Mouse (Mus musculus): ENCODE data around the gene Ccl5. TPM values are rescaled to one million over a fixed set of nuclear protein-coding genes. Genes with fewer than 3 reads are reported as not detected.

Gene Ccl5
- total RNA-seq, 2 experiments from 2014 or later: not detected

GRCm38 (mm10) chr11:83544214-83544613, 13.9 kb upstream of the Ccl5 start:
- peak in 1 of 2 experiments; percentile 32 for DNase-seq (ENCODE audit: low spot score in 2 of 2)
- intact Hi-C loops (cut with DNase I): no loop called here

GRCm38 (mm10) chr11:83541415-83541814, 11.1 kb upstream of the Ccl5 start:
- intact Hi-C loops (cut with DNase I): no loop called here

GRCm38 (mm10) chr11:83540931-83541330, 10.6 kb upstream of the Ccl5 start:
- intact Hi-C loops (cut with DNase I): no loop called here
- DNase-seq (ENCODE audit: low spot score in 2 of 2): no peak

More at GRCm38 (mm10) chr11:83541415-83541814, 11.1 kb upstream of the Ccl5 start:
- no peak for DNase-seq (ENCODE audit: low spot score in 2 of 2)

DNA sequence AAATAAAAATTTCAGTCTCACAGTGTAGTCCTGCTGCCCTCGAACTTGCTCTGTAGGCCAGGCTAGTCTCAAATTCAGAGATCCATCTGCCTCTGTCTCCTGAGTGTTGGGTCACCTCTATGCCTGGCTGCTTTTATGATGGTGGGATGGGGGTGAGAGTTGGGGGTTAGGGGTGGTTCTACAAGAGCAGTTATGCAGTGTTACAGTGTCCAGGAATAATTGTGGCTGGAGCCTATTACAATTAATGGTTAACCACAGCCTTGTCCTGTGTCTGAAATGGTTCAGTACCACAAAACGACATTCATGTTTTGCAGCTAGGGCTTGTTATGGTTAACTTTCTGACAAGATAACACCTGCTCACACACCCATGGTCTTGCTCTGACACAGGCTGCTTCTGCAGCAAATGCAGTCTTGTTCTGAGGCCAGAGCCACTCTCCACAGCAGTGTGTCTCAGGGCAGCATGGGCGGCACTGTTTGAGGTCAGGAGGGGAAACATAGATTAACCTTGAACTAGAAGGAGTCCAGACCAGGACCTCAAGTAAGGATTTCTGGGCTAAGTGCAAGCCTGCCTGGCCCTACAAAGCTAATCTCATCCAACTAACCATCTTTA, 8.5 kb upstream of the Ccl5 start:
- intact Hi-C loops (cut with DNase I): no loop called here
- no peak for DNase-seq (ENCODE audit: low spot score in 2 of 2)

GRCm38 (mm10) chr11:83536831-83537230, 6.5 kb upstream of the Ccl5 start:
- intact Hi-C loops (cut with DNase I): no loop called here

GRCm38 (mm10) chr11:83534609-83535423, 4.5 kb upstream of the Ccl5 start:
- intact Hi-C loops (cut with DNase I): no loop called here
- DNase-seq (ENCODE audit: low spot score in 2 of 2): peak; percentile 72 to 76

More at GRCm38 (mm10) chr11:83536831-83537230, 6.5 kb upstream of the Ccl5 start:
- no peak for DNase-seq (ENCODE audit: low spot score in 2 of 2)

GRCm38 (mm10) chr11:83534143-83534542, 3.8 kb upstream of the Ccl5 start:
- DNase-seq (ENCODE audit: low spot score in 2 of 2): no peak
- intact Hi-C loops (cut with DNase I): no loop called here

DNA sequence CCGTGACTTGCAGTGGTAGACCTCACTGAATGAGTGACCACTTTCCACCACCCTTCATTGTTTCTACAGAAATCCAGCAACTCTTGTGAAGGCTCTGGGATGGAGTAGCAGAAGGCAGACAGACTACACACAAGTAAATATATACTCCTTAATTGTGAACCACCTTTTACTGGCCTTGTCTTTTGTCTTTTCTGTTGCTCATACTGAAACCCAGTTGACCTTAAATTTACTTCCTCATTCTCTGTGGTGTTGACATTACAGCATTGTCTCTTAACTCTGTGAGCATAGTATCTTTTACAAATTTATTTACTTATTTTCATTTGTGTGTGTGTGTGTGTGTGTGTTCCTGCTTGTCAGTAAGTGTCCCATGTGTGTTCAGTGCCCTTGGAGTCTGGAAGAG, 2.9 kb upstream of the Ccl5 start:
- intact Hi-C loops (cut with DNase I): no loop called here
- no peak for DNase-seq (ENCODE audit: low spot score in 2 of 2)

- peak; percentile 10 to 14 for DNase-seq (ENCODE audit: low spot score in 2 of 2)
- intact Hi-C loops (cut with DNase I): no loop called here
Observed at GRCm38 (mm10) chr11:83529024-83529423, 1.3 kb downstream of the Ccl5 start.

- no peak for DNase-seq (ENCODE audit: low spot score in 2 of 2)
- intact Hi-C loops (cut with DNase I): no loop called here
Observed at GRCm38 (mm10) chr11:83522075-83522474, 8.2 kb downstream of the Ccl5 start, which contains the start of gene Heatr9. Gene Heatr9 (minus strand): TSS chr11:83522175.

- intact Hi-C loops (cut with DNase I): no loop called here
- no peak for DNase-seq (ENCODE audit: low spot score in 2 of 2)
Observed at GRCm38 (mm10) chr11:83518371-83518770, 11.9 kb downstream of the Ccl5 start.

GRCm38 (mm10) chr11:83517153-83517552, 13.2 kb downstream of the Ccl5 start:
- intact Hi-C loops (cut with DNase I): no loop called here
- no peak for DNase-seq (ENCODE audit: low spot score in 2 of 2)

DNA sequence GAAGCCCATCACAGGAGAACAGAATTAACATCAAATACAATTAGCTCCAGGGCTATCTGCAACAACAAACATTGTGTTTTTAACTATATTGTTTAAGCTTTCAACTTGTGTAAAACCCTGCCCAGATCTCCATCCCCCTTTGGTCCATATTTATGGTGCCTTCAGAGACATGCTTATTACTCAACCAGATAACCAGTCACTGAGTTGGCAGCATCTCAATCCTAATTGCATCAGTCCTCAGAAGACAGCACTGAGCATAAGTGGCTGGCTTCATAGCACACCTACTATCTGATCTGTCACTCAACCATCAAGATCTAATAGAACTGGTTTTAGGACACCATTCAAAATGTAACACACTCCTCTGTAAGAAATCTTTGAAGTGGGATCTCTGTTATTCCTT, 20.8 kb downstream of the Ccl5 start:
- intact Hi-C loops (cut with DNase I): no loop called here
- no peak for DNase-seq (ENCODE audit: low spot score in 2 of 2)

DNA sequence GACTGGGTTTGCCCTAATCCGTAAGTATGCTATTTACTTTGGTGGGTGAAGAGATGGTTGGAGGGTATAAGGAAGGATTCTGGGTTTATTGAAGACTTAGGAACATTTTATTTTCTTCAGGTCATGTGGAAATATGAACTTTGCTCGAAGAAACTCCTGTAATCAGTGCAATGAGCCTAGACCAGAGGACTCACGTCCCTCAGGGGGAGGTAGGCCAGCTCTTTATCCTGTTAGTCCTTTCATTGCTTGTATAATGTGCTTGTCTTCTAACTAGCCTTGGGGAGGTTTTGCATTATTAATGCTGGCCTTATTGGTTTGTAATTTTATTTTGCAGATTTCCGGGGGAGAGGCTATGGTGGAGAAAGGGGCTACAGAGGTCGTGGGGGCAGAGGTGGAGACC, 26.0 kb downstream of the Ccl5 start:
- no peak for DNase-seq (ENCODE audit: low spot score in 2 of 2)
- intact Hi-C loops (cut with DNase I): no loop called here

DNA sequence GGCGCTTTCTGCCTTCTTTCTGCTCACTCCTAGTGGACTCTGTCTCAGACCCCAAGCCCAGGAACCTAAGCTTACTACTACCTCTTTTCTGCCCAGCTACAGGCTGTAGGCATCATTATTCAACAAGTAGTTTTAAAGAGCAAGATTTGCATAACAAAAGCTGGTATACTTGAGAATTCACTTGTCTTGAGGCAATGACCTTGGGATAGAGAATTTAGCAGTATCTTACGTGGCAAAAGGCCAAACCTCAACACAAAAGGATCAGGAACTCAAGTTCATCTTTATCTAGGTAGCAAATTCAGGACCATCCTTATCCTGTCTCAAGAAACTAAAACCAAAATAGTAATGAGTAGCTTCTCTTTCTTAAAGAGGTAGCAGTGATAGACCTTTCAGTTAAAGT, 34.7 kb downstream of the Ccl5 start:
- no peak for DNase-seq (ENCODE audit: low spot score in 2 of 2)
- intact Hi-C loops (cut with DNase I): no loop called here

GRCm38 (mm10) chr11:83491488-83491887, 38.8 kb downstream of the Ccl5 start:
- intact Hi-C loops (cut with DNase I): no loop called here
- no peak for DNase-seq (ENCODE audit: low spot score in 2 of 2)

Other genes with a start within 250 kb of the Ccl5 start
- gene Slfn14, start 243.8 kb downstream of the Ccl5 start, total RNA-seq (2021): not detected
- 100 to 1,000 TPM; 304 to 324 TPM for gene Ap2b1, start 231.5 kb downstream of the Ccl5 start, total RNA-seq (2021)
- gene Pex12, start 227.9 kb downstream of the Ccl5 start, total RNA-seq (2021): 10 to 100 TPM in 1 of 2 experiments, 1 to 10 TPM in 1; 9.7 to 11.1 TPM
- 100 to 1,000 TPM; 229 to 234 TPM for gene Rasl10b, start 121.4 kb downstream of the Ccl5 start, total RNA-seq (2021)
- gene Gas2l2, start 101.1 kb downstream of the Ccl5 start, total RNA-seq (2021): under 1 TPM in 1 of 2 experiments, not detected in 1; 0.34 TPM
- gene 1700020L24Rik, start 92.8 kb downstream of the Ccl5 start, total RNA-seq (2021): not detected
- 1 to 10 TPM; 3.9 to 5.8 TPM for gene Mmp28, start 67.4 kb downstream of the Ccl5 start, total RNA-seq (2021)
- 10 to 100 TPM; 52.0 to 62.1 TPM for gene Taf15, start 57.4 kb downstream of the Ccl5 start, total RNA-seq (2021)
- not detected for gene Heatr9, start 8.3 kb downstream of the Ccl5 start, total RNA-seq (2021)
- 1 to 10 TPM; 3.6 to 4.0 TPM for gene Ccl9, start 48.1 kb upstream of the Ccl5 start, total RNA-seq (2021)
- 1 to 10 TPM; 1.6 to 2.1 TPM for gene Ccl6, start 62.6 kb upstream of the Ccl5 start, total RNA-seq (2021)
- not detected for gene Rpl9-ps1, start 115.1 kb upstream of the Ccl5 start, total RNA-seq (2021)
- gene Ccl3, start 118.8 kb upstream of the Ccl5 start, total RNA-seq (2021): not detected
- gene Ccl4, start 132.1 kb upstream of the Ccl5 start, total RNA-seq (2021): not detected
- gene Wfdc17, start 173.5 kb upstream of the Ccl5 start, total RNA-seq (2021): not detected
- 1 to 10 TPM in 1 of 2 experiments, under 1 TPM in 1; 0.97 to 3.1 TPM for gene Wfdc18, start 178.5 kb upstream of the Ccl5 start, total RNA-seq (2021)
- gene Wfdc21, start 216.4 kb upstream of the Ccl5 start, total RNA-seq (2021): not detected
- gene Heatr6, start 223.2 kb upstream of the Ccl5 start, total RNA-seq (2021): 10 to 100 TPM; 12.6 to 14.8 TPM

All from left cerebral cortex, postnatal 14 days (tissue).